17 mouse cellular contexts compared by ENCODE assay signal in the genomic region with DNA sequence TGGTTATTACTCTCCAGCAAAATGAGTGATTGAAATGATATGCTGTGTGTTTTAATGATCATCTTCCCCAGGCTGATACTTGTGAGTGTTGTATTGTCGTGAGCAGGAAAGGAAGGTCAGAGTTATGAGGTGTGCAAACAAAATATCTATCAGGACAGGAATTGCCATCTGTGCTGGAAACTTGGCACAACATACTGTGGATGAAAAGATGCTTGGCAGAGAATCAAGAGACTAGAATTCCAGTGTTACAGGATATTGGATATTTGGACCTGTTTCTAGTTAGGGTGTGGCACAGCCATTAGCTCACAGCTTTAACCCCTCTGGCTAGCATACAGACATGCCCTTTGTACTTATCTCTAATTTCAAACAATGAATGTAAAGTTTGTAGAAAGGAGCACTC.
DNase-seq lines count a peak whose midpoint lies in the region; TF ChIP-seq lines count a peak whose summit lies in the region.
"Had no signal": no experiment of that assay in that cellular context is flagged by ENCODE, and none has a peak within 500 bp of the region (broad histone marks: within the 10 kb centered on the region; RNA-seq: fewer than 3 reads in every experiment).

No protein-coding gene starts in this region.

- no peak for TF ChIP-seq POLR2A in kidney, adult 2 months (IDR thresholded peaks at IDR 0.05; ENCODE audit: low read depth, low read length)

- H3K4me1 ChIP-seq in kidney, adult 2 months (ENCODE audit: control insufficient read depth, insufficient read depth, low read length), result no peaks in the 10 kb centered on the region
- H3K4me1 ChIP-seq: embryonic facial prominence, embryonic 13.5 days; forebrain, embryonic 12.5 days; hindbrain, embryonic 10.5 days had no signal

- no peak overlapping the region for H3K4me3 ChIP-seq in kidney, adult 2 months (ENCODE audit: insufficient read depth, low read depth, low read length)
- H3K4me3 ChIP-seq: embryonic facial prominence, embryonic 13.5 days; forebrain, embryonic 12.5 days; heart, embryonic 12.5 days; hindbrain, embryonic 10.5 days had no signal

- H3K27ac ChIP-seq in kidney, adult 2 months (ENCODE audit: insufficient read depth, low read depth, low read length), result no peak overlapping the region
- H3K27ac ChIP-seq: embryonic facial prominence, embryonic 13.5 days; forebrain, embryonic 12.5 days; hindbrain, embryonic 10.5 days; hindbrain, embryonic 14.5 days had no signal

- 76% methylated on average over 1 of the region's 1 CpGs for WGBS in kidney, adult 2 months

- TF ChIP-seq CTCF in kidney, adult 2 months (conservative IDR thresholded peaks at IDR 0.05; ENCODE audit: insufficient read depth, insufficient read length, low read depth, low read length), result no peak

- DNase-seq in cerebellum, adult 9-10 months, result peak; percentile 84
- DNase-seq in cerebellum, adult 8-10 months, result no peak
- peak; percentile 37 for DNase-seq in kidney, adult 2 months
- DNase-seq in kidney, adult 9 months, result no peak
- DNase-seq in 3T3-L1 (ENCODE audit: low read depth, low spot score), result peak; percentile 55
- peak; percentile 83 for DNase-seq in brain, adult 2 months (ENCODE audit: low read depth, low spot score)
- DNase-seq in spleen, postnatal 36 days (ENCODE audit: low spot score in 2 of 2), result no peak
- DNase-seq: adrenal gland, postnatal 14 days; B cell, adult 2 months; cerebellum, postnatal 14 days; gastrocnemius, postnatal 10 days had no signal

- no peaks in the 10 kb centered on the region for H3K27me3 ChIP-seq in kidney, adult 2 months (replicated peaks; ENCODE audit: control insufficient read depth, insufficient read depth, low read length)
- H3K27me3 ChIP-seq: embryonic facial prominence, embryonic 13.5 days; forebrain, embryonic 12.5 days; heart, embryonic 12.5 days; Patski had no signal

- no peaks in the 10 kb centered on the region for H3K36me3 ChIP-seq in kidney, adult 2 months (ENCODE audit: control insufficient read depth, insufficient read depth, low read length)
- H3K36me3 ChIP-seq: embryonic facial prominence, embryonic 13.5 days; forebrain, embryonic 12.5 days; heart, embryonic 12.5 days; hindbrain, embryonic 10.5 days had no signal

Comparison
In these comparisons a context has a peak if more than half of its experiments do, and no peak if none do; other contexts are left out.
1. DNase-seq: peak in cerebellum, adult 9-10 months (single experiment), kidney, adult 2 months (single experiment), 3T3-L1 (single experiment) and brain, adult 2 months (single experiment); none in cerebellum, adult 8-10 months (single experiment), kidney, adult 9 months (single experiment) and spleen, postnatal 36 days (0 of 2).